In genomic region chr10:59590606-59591005, GRCm38 (mm10) we compare ENCODE assay signal across 23 mouse cellular contexts. TPM values are rescaled to one million over a fixed set of nuclear protein-coding genes. Genes with fewer than 3 reads are reported as not detected.
"Had no signal": no experiment of that assay in that cellular context is flagged by ENCODE, and none has a peak within 500 bp of the region (broad histone marks: within the 10 kb centered on the region; RNA-seq: fewer than 3 reads in every experiment).

No protein-coding gene starts in this region.

- H3K4me1 ChIP-seq: limb, embryonic 10.5 days; midbrain, embryonic 12.5 days; midbrain, embryonic 15.5 days; neural tube, embryonic 12.5 days; neural tube, embryonic 15.5 days had no signal

- DNase-seq: kidney, adult 2 months; kidney, postnatal 25 days; liver; retina, postnatal 1 day; thymus, adult 2 months had no signal

- H3K27ac ChIP-seq: kidney, postnatal 0 days; limb, embryonic 10.5 days; limb, embryonic 13.5 days; liver, embryonic 12.5 days; liver, embryonic 15.5 days; lung, embryonic 15.5 days; midbrain, embryonic 12.5 days; midbrain, embryonic 15.5 days; neural tube, embryonic 12.5 days; neural tube, embryonic 15.5 days had no signal

- ATAC-seq: intestine, postnatal 0 days; liver, embryonic 12.5 days; midbrain, embryonic 15.5 days had no signal

- H3K4me3 ChIP-seq: limb, embryonic 10.5 days; limb, embryonic 13.5 days; lung, embryonic 15.5 days; midbrain, embryonic 12.5 days; midbrain, embryonic 15.5 days; neural tube, embryonic 12.5 days; neural tube, embryonic 15.5 days had no signal

RNA-seq across cellular contexts. Expression of gene Gm10322, which starts 25.3 kb away (rescaled TPM):
- total RNA-seq: layer of hippocampus, postnatal 25 days; left cerebral cortex, postnatal 25 days had no signal
- polyA plus RNA-seq: intestine, postnatal 0 days; kidney, adult 2 months; kidney, embryonic 14.5 days; large intestine, adult 2 months; limb, embryonic 10.5 days; limb, embryonic 13.5 days; liver, embryonic 12.5 days; liver, embryonic 15.5 days; lung, embryonic 15.5 days; midbrain, embryonic 12.5 days; midbrain, embryonic 15.5 days; neural tube, embryonic 12.5 days; neural tube, embryonic 15.5 days; small intestine, adult 2 months; spleen, adult 2 months; stomach, embryonic 16.5 days had no signal
